Mouse (Mus musculus) adrenal gland, adult (tissue): ENCODE data around the gene Micall1.
A peak's percentile ranks its signal among the peaks of the same experiment; 100 is the strongest.

Experiments used
- DNase-seq, 2 experiments: peaks; one replicate each; pipeline ENCODE4 v3.0.0; 2022 to 2023; ENCODE audit warnings: low spot score in 1 of 2; ENCODE audit not compliant: inconsistent age in 2 of 2

The Micall1 gene

GRCm38 (mm10) chr15:79127101-79127500 is 18.4 kb downstream of the Micall1 start:
- no peak for DNase-seq

- peak in 1 of 2 experiments; percentile 56 for DNase-seq
These were observed 19.5 kb downstream of the Micall1 start for GRCm38 (mm10) chr15:79128208-79128607.

- peak in 1 of 2 experiments; percentile 48 for DNase-seq
These were observed 20.6 kb downstream of the Micall1 start for GRCm38 (mm10) chr15:79129311-79129710.

GRCm38 (mm10) chr15:79130782-79131181 is 22.1 kb downstream of the Micall1 start:
- DNase-seq = peak; percentile 56 to 72

GRCm38 (mm10) chr15:79131442-79131841 is 22.7 kb downstream of the Micall1 start:
- DNase-seq = peak; percentile 94 to 98

- peak; percentile 75 to 81 for DNase-seq
These were observed 24.5 kb downstream of the Micall1 start for GRCm38 (mm10) chr15:79133191-79133661.

- DNase-seq = peak; percentile 20 to 45
These were observed 26.0 kb downstream of the Micall1 start for GRCm38 (mm10) chr15:79134496-79135270.

- DNase-seq = peak in 1 of 2 experiments; percentile 31
These were observed 26.6 kb downstream of the Micall1 start for GRCm38 (mm10) chr15:79135332-79135731.

GRCm38 (mm10) chr15:79135783-79136575 is 27.3 kb downstream of the Micall1 start:
- DNase-seq = peak in 1 of 2 experiments; percentile 40

- DNase-seq = peak in 1 of 2 experiments; percentile 44
These were observed 30.9 kb downstream of the Micall1 start for GRCm38 (mm10) chr15:79139640-79140039.

- peak; percentile 96 to 99 for DNase-seq
These were observed 32.3 kb downstream of the Micall1 start, which contains the start of the genes Polr2f and 1700088E04Rik for GRCm38 (mm10) chr15:79140866-79141565. Polr2f (plus strand) TSS chr15:79141009. 1700088E04Rik (minus strand) TSS chr15:79141253.

- no peak for DNase-seq
These were observed 32.8 kb downstream of the Micall1 start for GRCm38 (mm10) chr15:79141566-79141917.

GRCm38 (mm10) chr15:79143316-79143715 is 34.6 kb downstream of the Micall1 start:
- no peak for DNase-seq

GRCm38 (mm10) chr15:79144021-79144420 is 35.3 kb downstream of the Micall1 start:
- DNase-seq = no peak

- no peak for DNase-seq
These were observed 36.8 kb downstream of the Micall1 start for GRCm38 (mm10) chr15:79145522-79145921.

- peak; percentile 82 to 94 for DNase-seq
These were observed 39.8 kb downstream of the Micall1 start for GRCm38 (mm10) chr15:79148533-79148932.

GRCm38 (mm10) chr15:79151881-79152280 is 43.2 kb downstream of the Micall1 start:
- DNase-seq = no peak

GRCm38 (mm10) chr15:79152709-79153108 is 44.0 kb downstream of the Micall1 start:
- no peak for DNase-seq

GRCm38 (mm10) chr15:79155572-79155971 is 46.9 kb downstream of the Micall1 start:
- DNase-seq = peak in 1 of 2 experiments; percentile 59

GRCm38 (mm10) chr15:79162301-79162700 is 53.6 kb downstream of the Micall1 start:
- no peak for DNase-seq

GRCm38 (mm10) chr15:79162822-79163221 is 54.1 kb downstream of the Micall1 start:
- DNase-seq = peak in 1 of 2 experiments; percentile 15
